Mouse (Mus musculus) ES-E14 (cell line): ENCODE measurements around the gene Snta1.

Experiments used
- CHD2 ChIP-seq: IDR thresholded peaks from 2 replicates; pipeline ENCODE4 v1.6.1; 2014; ENCODE audit warnings: mild to moderate bottlenecking, low read depth, low read length, inconsistent platforms
- HCFC1 ChIP-seq: IDR thresholded peaks from 2 replicates; pipeline ENCODE4 v1.6.1; 2012; ENCODE audit warnings: low read length, inconsistent platforms, borderline replicate concordance; ENCODE audit not compliant: insufficient read depth
- MAFK ChIP-seq: IDR thresholded peaks from 2 replicates; pipeline ENCODE4 v1.6.1; 2014; ENCODE audit warnings: mild to moderate bottlenecking, low read depth, low read length, inconsistent platforms; ENCODE audit not compliant: insufficient read depth
- ZNF384 ChIP-seq: IDR thresholded peaks from 2 replicates; pipeline ENCODE4 v1.6.1; 2012; ENCODE audit warnings: low read depth, low read length, inconsistent platforms

- no peak for TF ChIP-seq CHD2
- no peak for TF ChIP-seq ZNF384
- TF ChIP-seq MAFK = no peak
- no peak for TF ChIP-seq HCFC1
Observed at GRCm38 (mm10) chr2:154437191-154437527, 29.3 kb upstream of the Snta1 start.
